Mouse (Mus musculus) lung, postnatal 0 days (tissue): Measurements from ENCODE around the gene Itga9. TPM values are rescaled to one million over a fixed set of nuclear protein-coding genes. Genes with fewer than 3 reads are reported as not detected.

Source experiments
- ATAC-seq: fragments of 200-750 bp; cut with Nextera tagmentation; 2 replicates; pipeline ENCODE4 v1.8.0; 2017; ENCODE audit warnings: moderate library complexity
- DNase-seq: peaks from one replicate; pipeline ENCODE4 v3.0.0-alpha.2; 2016; ENCODE audit warnings: low spot score
- H3K27ac ChIP-seq: fragments of 300-500 bp; sonication (generic); 2 replicates; pipeline ENCODE4 v1.5.1; 2014; ENCODE audit warnings: antibody characterized with exemption, mild to moderate bottlenecking, low read length, mixed read lengths
- H3K27me3 ChIP-seq: fragments of 300-500 bp; sonication (generic); replicated peaks from 2 replicates; pipeline ENCODE4 v1.6.1; 2014; ENCODE audit warnings: low read length, mixed read lengths; ENCODE audit not compliant: insufficient read depth
- H3K36me3 ChIP-seq: fragments of 300-500 bp; sonication (generic); 2 replicates; pipeline ENCODE4 v1.6.1; 2014; ENCODE audit warnings: low read length, mixed read lengths; ENCODE audit not compliant: insufficient read depth
- H3K4me1 ChIP-seq: fragments of 300-500 bp; sonication (generic); 2 replicates; pipeline ENCODE4 v1.6.1; 2014; ENCODE audit warnings: antibody characterized with exemption, low read depth, low read length, mixed read lengths; ENCODE audit not compliant: insufficient read depth
- H3K4me2 ChIP-seq: fragments of 300-500 bp; sonication (generic); replicated peaks from 2 replicates; pipeline ENCODE4 v1.6.1; 2014; ENCODE audit warnings: low read depth, mild to moderate bottlenecking, low read length, moderate library complexity, mixed read lengths
- H3K4me3 ChIP-seq: fragments of 300-500 bp; sonication (generic); 2 replicates; pipeline ENCODE4 v1.5.1; 2014; ENCODE audit warnings: low read depth, low read length
- H3K9ac ChIP-seq: fragments of 300-500 bp; sonication (generic); replicated peaks from 2 replicates; pipeline ENCODE4 v1.6.1; 2014; ENCODE audit warnings: low read depth, mild to moderate bottlenecking
- H3K9me3 ChIP-seq: fragments of 300-500 bp; sonication (generic); 2 replicates; pipeline ENCODE4 v1.6.1; 2016; ENCODE audit warnings: low read length, mixed read lengths
- CTCF ChIP-seq: IDR thresholded peaks from 2 replicates; pipeline ENCODE4 v1.5.1; 2016; ENCODE audit warnings: antibody characterized with exemption, mild to moderate bottlenecking
- EP300 ChIP-seq: IDR thresholded peaks from 2 replicates; pipeline ENCODE4 v1.6.1; 2016; ENCODE audit warnings: antibody characterized with exemption, mild to moderate bottlenecking, control low read depth
- WGBS: fragments of 180-500 bp; shearing (Covaris S2); extraction: QIAGEN DNeasy Blood & Tissue Kit; methylation state at CpG from one replicate; pipeline ENCODE4 v1.1.7; 2014; 5-methylcytosine and 5-hydroxymethylcytosine counted together
- polyA plus RNA-seq: library from polyadenylated mRNA; unstranded; fragments of >200 nt; fragmentation: Nextera tagmentation; extraction: Ambion mirVana; gene quantifications from 2 replicates; pipeline ENCODE4 v1.2.1, GENCODE M21; 2015

The Itga9 gene
- polyA plus RNA-seq, 1 experiment from 2014 or later, result 24.2 TPM

GRCm38 (mm10) chr9:118793151-118793785, 186.8 kb downstream of the Itga9 start:
- TF ChIP-seq EP300 (no peak), CTCF (no peak)
- 73% methylated on average over 14 of the region's 21 CpGs for WGBS
- H3K4me1 ChIP-seq, result no peaks in the 10 kb centered on the region
- H3K27ac ChIP-seq, result no peak overlapping the region
- no peaks in the 10 kb centered on the region for H3K9me3 ChIP-seq
- no peak overlapping the region for H3K4me3 ChIP-seq
- 0 out of 2 replicates have a peak, but pooled peaks cover 4% of the 10 kb centered on the region for H3K36me3 ChIP-seq
- no peak overlapping the region for H3K9ac ChIP-seq
- ATAC-seq, result no peak
- DNase-seq, result no peak
- H3K4me2 ChIP-seq, result no peak overlapping the region
- H3K27me3 ChIP-seq, result no peaks in the 10 kb centered on the region

- WGBS, result 85% methylated on average over 2 of the region's 2 CpGs
- no peak for ATAC-seq
- H3K27ac ChIP-seq, result no peak overlapping the region
Measured at GRCm38 (mm10) chr9:118794668-118795067, 188.2 kb downstream of the Itga9 start.

GRCm38 (mm10) chr9:118795304-118795703, 188.8 kb downstream of the Itga9 start:
- 0 out of 2 replicates have a peak, but pooled peaks cover 4% of the 10 kb centered on the region for H3K36me3 ChIP-seq
- ATAC-seq (no peak), DNase-seq (no peak)
- H3K4me1 ChIP-seq, result no peaks in the 10 kb centered on the region
- TF ChIP-seq CTCF (no peak), EP300 (no peak)
- no peaks in the 10 kb centered on the region for H3K9me3 ChIP-seq
- 69% methylated on average over 4 of the region's 4 CpGs for WGBS
- H3K4me3 ChIP-seq, result no peak overlapping the region
- no peak overlapping the region for H3K27ac ChIP-seq
- H3K27me3 ChIP-seq, result no peaks in the 10 kb centered on the region
- H3K4me2 ChIP-seq, result no peak overlapping the region
- no peak overlapping the region for H3K9ac ChIP-seq

More at GRCm38 (mm10) chr9:118794668-118795067, 188.2 kb downstream of the Itga9 start:
- Histone ChIP-seq H3K36me3 (0 out of 2 replicates have a peak, but pooled peaks cover 4% of the 10 kb centered on the region), H3K4me2 (no peak overlapping the region), H3K4me1 (no peaks in the 10 kb centered on the region), H3K27me3 (no peaks in the 10 kb centered on the region), H3K9ac (no peak overlapping the region), H3K9me3 (no peaks in the 10 kb centered on the region), H3K4me3 (no peak overlapping the region)
- TF ChIP-seq CTCF (no peak), EP300 (no peak)
- no peak for DNase-seq

- peaks cover 12% of the 10 kb centered on the region; the same call in 1 of the 2 replicates for H3K4me1 ChIP-seq
- no peaks in the 10 kb centered on the region for H3K27me3 ChIP-seq
- H3K27ac ChIP-seq, result no peak overlapping the region
- H3K9ac ChIP-seq, result no peak overlapping the region
- no peak overlapping the region for H3K4me3 ChIP-seq
- no peak overlapping the region for H3K4me2 ChIP-seq
- no peak for TF ChIP-seq EP300
- no peak for TF ChIP-seq CTCF
- ATAC-seq (no peak), DNase-seq (no peak)
- H3K9me3 ChIP-seq, result no peaks in the 10 kb centered on the region
- 62% methylated on average over 7 of the region's 7 CpGs for WGBS
- no peaks in the 10 kb centered on the region for H3K36me3 ChIP-seq
Measured at GRCm38 (mm10) chr9:118799105-118799504, 192.6 kb downstream of the Itga9 start.

- H3K9me3 ChIP-seq, result no peaks in the 10 kb centered on the region
- H3K27ac ChIP-seq, result peak overlapping the region; percentile 40; the same call in 1 of the 2 replicates
- H3K9ac ChIP-seq, result no peak overlapping the region
- ATAC-seq (peak; percentile 17; the same call in 1 of the 2 replicates), DNase-seq (peak; percentile 25)
- H3K4me3 ChIP-seq, result no peak overlapping the region
- H3K36me3 ChIP-seq, result no peaks in the 10 kb centered on the region
- no peak overlapping the region for H3K4me2 ChIP-seq
- H3K27me3 ChIP-seq, result no peaks in the 10 kb centered on the region
- TF ChIP-seq CTCF (no peak), EP300 (no peak)
- WGBS, result 50% methylated on average over 15 of the region's 15 CpGs
- peaks cover 12% of the 10 kb centered on the region; the same call in 1 of the 2 replicates for H3K4me1 ChIP-seq
Measured at GRCm38 (mm10) chr9:118801176-118801909, 194.9 kb downstream of the Itga9 start.

- Histone ChIP-seq H3K4me1 (peaks cover 12% of the 10 kb centered on the region; the same call in 1 of the 2 replicates), H3K27ac (no peak overlapping the region), H3K36me3 (no peaks in the 10 kb centered on the region), H3K4me3 (no peak overlapping the region), H3K9me3 (no peaks in the 10 kb centered on the region), H3K4me2 (no peak overlapping the region), H3K27me3 (no peaks in the 10 kb centered on the region), H3K9ac (no peak overlapping the region)
- ATAC-seq (peak; percentile 46), DNase-seq (peak; percentile 24)
- no peak for TF ChIP-seq EP300
- WGBS, result 52% methylated on average over 8 of the region's 8 CpGs
Measured at GRCm38 (mm10) chr9:118801910-118802287, 195.4 kb downstream of the Itga9 start.
